Mouse (Mus musculus): ENCODE results near the gene 1810062G17Rik. TPM values are rescaled to one million over a fixed set of nuclear protein-coding genes. Genes with fewer than 3 reads are reported as not detected.

The 1810062G17Rik gene
- total RNA-seq (2021) = under 1 TPM in 1 of 2 experiments, not detected in 1; 0.41 TPM

GRCm38 (mm10) chr3:36475532-36476087, at the start of gene 1810062G17Rik, which contains the start of gene Anxa5:
1810062G17Rik (plus strand) TSS chr3:36475937.
Anxa5 (minus strand) TSS chr3:36475894.
- intact Hi-C loops (cut with DNase I) = no loop called here

GRCm38 (mm10) chr3:36427386-36427785, 48.4 kb upstream of the 1810062G17Rik start:
- intact Hi-C loops (cut with DNase I) = no loop called here
- no peak for DNase-seq (ENCODE audit: extremely low spot score in 1 of 2, low spot score in 2 of 2)

More at GRCm38 (mm10) chr3:36475532-36476087, at the start of gene 1810062G17Rik, which contains the start of gene Anxa5:
- DNase-seq (ENCODE audit: extremely low spot score in 1 of 2, low spot score in 2 of 2) = peak; percentile 85 to 97

GRCm38 (mm10) chr3:36430360-36430759, 45.4 kb upstream of the 1810062G17Rik start:
- intact Hi-C loops (cut with DNase I) = no loop called here
- no peak for DNase-seq (ENCODE audit: extremely low spot score in 1 of 2, low spot score in 2 of 2)

GRCm38 (mm10) chr3:36440280-36440679, 35.5 kb upstream of the 1810062G17Rik start:
- no peak for DNase-seq (ENCODE audit: extremely low spot score in 1 of 2, low spot score in 2 of 2)
- intact Hi-C loops (cut with DNase I) = loop anchor here (5.0 kb wide), 1 partner anchor 258 kb away; no protein-coding TSS in a partner anchor

GRCm38 (mm10) chr3:36442426-36442825, 33.3 kb upstream of the 1810062G17Rik start:
- peak; percentile 34 for DNase-seq (ENCODE audit: extremely low spot score in 1 of 2, low spot score in 2 of 2)
- intact Hi-C loops (cut with DNase I) = loop anchor here (2.0 to 5.0 kb wide), 2 partner anchors 232 to 260 kb away; no protein-coding TSS in a partner anchor

- intact Hi-C loops (cut with DNase I) = loop anchor here (2.0 kb wide), 1 partner anchor 49 kb away; no protein-coding TSS in a partner anchor
- DNase-seq (ENCODE audit: extremely low spot score in 1 of 2, low spot score in 2 of 2) = no peak
Observed at GRCm38 (mm10) chr3:36446041-36446440, 29.7 kb upstream of the 1810062G17Rik start.

- no peak for DNase-seq (ENCODE audit: extremely low spot score in 1 of 2, low spot score in 2 of 2)
- intact Hi-C loops (cut with DNase I) = loop anchor here (2.0 kb wide), 1 partner anchor 48 kb away; no protein-coding TSS in a partner anchor
Observed at GRCm38 (mm10) chr3:36446506-36446905, 29.2 kb upstream of the 1810062G17Rik start.

GRCm38 (mm10) chr3:36446918-36447317, 28.8 kb upstream of the 1810062G17Rik start:
- intact Hi-C loops (cut with DNase I) = loop anchor here (2.0 kb wide), 1 partner anchor 48 kb away; no protein-coding TSS in a partner anchor
- no peak for DNase-seq (ENCODE audit: extremely low spot score in 1 of 2, low spot score in 2 of 2)

- intact Hi-C loops (cut with DNase I) = no loop called here
- no peak for DNase-seq (ENCODE audit: extremely low spot score in 1 of 2, low spot score in 2 of 2)
Observed at GRCm38 (mm10) chr3:36449292-36450165, 26.2 kb upstream of the 1810062G17Rik start.

- intact Hi-C loops (cut with DNase I) = no loop called here
- DNase-seq (ENCODE audit: extremely low spot score in 1 of 2, low spot score in 2 of 2) = no peak
Observed at GRCm38 (mm10) chr3:36452502-36452901, 23.2 kb upstream of the 1810062G17Rik start.

- intact Hi-C loops (cut with DNase I) = no loop called here
- no peak for DNase-seq (ENCODE audit: extremely low spot score in 1 of 2, low spot score in 2 of 2)
Observed at GRCm38 (mm10) chr3:36455124-36455523, 20.6 kb upstream of the 1810062G17Rik start.

GRCm38 (mm10) chr3:36455566-36455965, 20.2 kb upstream of the 1810062G17Rik start:
- intact Hi-C loops (cut with DNase I) = no loop called here
- DNase-seq (ENCODE audit: extremely low spot score in 1 of 2, low spot score in 2 of 2) = peak in 1 of 2 experiments; percentile 23

GRCm38 (mm10) chr3:36460717-36461116, 15.0 kb upstream of the 1810062G17Rik start:
- no peak for DNase-seq (ENCODE audit: extremely low spot score in 1 of 2, low spot score in 2 of 2)

GRCm38 (mm10) chr3:36461819-36462218, 13.9 kb upstream of the 1810062G17Rik start:
- intact Hi-C loops (cut with DNase I) = no loop called here
- DNase-seq (ENCODE audit: extremely low spot score in 1 of 2, low spot score in 2 of 2) = no peak

More at GRCm38 (mm10) chr3:36460717-36461116, 15.0 kb upstream of the 1810062G17Rik start:
- intact Hi-C loops (cut with DNase I) = no loop called here

GRCm38 (mm10) chr3:36462348-36462747, 13.4 kb upstream of the 1810062G17Rik start:
- intact Hi-C loops (cut with DNase I) = no loop called here
- no peak for DNase-seq (ENCODE audit: extremely low spot score in 1 of 2, low spot score in 2 of 2)

GRCm38 (mm10) chr3:36465538-36465937, 10.2 kb upstream of the 1810062G17Rik start:
- DNase-seq (ENCODE audit: extremely low spot score in 1 of 2, low spot score in 2 of 2) = no peak
- intact Hi-C loops (cut with DNase I) = no loop called here

GRCm38 (mm10) chr3:36467632-36468031, 8.1 kb upstream of the 1810062G17Rik start:
- no peak for DNase-seq (ENCODE audit: extremely low spot score in 1 of 2, low spot score in 2 of 2)
- intact Hi-C loops (cut with DNase I) = no loop called here

GRCm38 (mm10) chr3:36468871-36469270, 6.9 kb upstream of the 1810062G17Rik start:
- intact Hi-C loops (cut with DNase I) = no loop called here

GRCm38 (mm10) chr3:36471856-36472255, 3.9 kb upstream of the 1810062G17Rik start:
- intact Hi-C loops (cut with DNase I) = no loop called here

More at GRCm38 (mm10) chr3:36468871-36469270, 6.9 kb upstream of the 1810062G17Rik start:
- no peak for DNase-seq (ENCODE audit: extremely low spot score in 1 of 2, low spot score in 2 of 2)

More at GRCm38 (mm10) chr3:36471856-36472255, 3.9 kb upstream of the 1810062G17Rik start:
- DNase-seq (ENCODE audit: extremely low spot score in 1 of 2, low spot score in 2 of 2) = no peak
